Mouse (Mus musculus): ENCODE measurements at regions not wholly inside any gene's neighbourhood (a gene's known extent, or its start where the extent isn't known, plus 50 kb on each side); places are given as distances from the start of the nearest gene placed in this dataset.

- DNase-seq (ENCODE audit: low read depth, low spot score): no peak
Measured at GRCm38 (mm10) chr9:88068881-88069304, 258.1 kb upstream of the Nt5e start.

- DNase-seq (ENCODE audit: low read depth, low spot score): no peak
Measured at GRCm38 (mm10) chr9:88069834-88070233, 257.2 kb upstream of the Nt5e start.

- peak; percentile 66 for DNase-seq (ENCODE audit: low read depth, low spot score)
Measured at GRCm38 (mm10) chr9:88073165-88073564, 253.8 kb upstream of the Nt5e start.

GRCm38 (mm10) chr9:88073579-88073978, 253.4 kb upstream of the Nt5e start:
- no peak for DNase-seq (ENCODE audit: low read depth, low spot score)

- DNase-seq (ENCODE audit: low read depth, low spot score): no peak
Measured at GRCm38 (mm10) chr9:88082931-88083479, 244.0 kb upstream of the Nt5e start.

GRCm38 (mm10) chr9:88085181-88085816, 241.7 kb upstream of the Nt5e start:
- no peak for DNase-seq (ENCODE audit: low read depth, low spot score)

- DNase-seq (ENCODE audit: low read depth, low spot score): no peak
Measured at GRCm38 (mm10) chr9:88085866-88086265, 241.1 kb upstream of the Nt5e start.

GRCm38 (mm10) chr9:88091781-88092527, 235.0 kb upstream of the Nt5e start:
- DNase-seq (ENCODE audit: low read depth, low spot score): no peak

GRCm38 (mm10) chr9:88092561-88092960, 234.4 kb upstream of the Nt5e start:
- no peak for DNase-seq (ENCODE audit: low read depth, low spot score)

- peak; percentile 42 for DNase-seq (ENCODE audit: low read depth, low spot score)
Measured at GRCm38 (mm10) chr9:88113094-88113493, 213.9 kb upstream of the Nt5e start.

GRCm38 (mm10) chr9:88120536-88120935, 206.5 kb upstream of the Nt5e start:
- no peak for DNase-seq (ENCODE audit: low read depth, low spot score)

GRCm38 (mm10) chr9:88120963-88121570, 205.9 kb upstream of the Nt5e start:
- no peak for DNase-seq (ENCODE audit: low read depth, low spot score)

GRCm38 (mm10) chr9:88124322-88125005, 202.5 kb upstream of the Nt5e start:
- DNase-seq (ENCODE audit: low read depth, low spot score): no peak

GRCm38 (mm10) chr9:88163025-88163780, 163.8 kb upstream of the Nt5e start:
- DNase-seq (ENCODE audit: low read depth, low spot score): no peak

- peak; percentile 5 for DNase-seq (ENCODE audit: low read depth, low spot score)
Measured at GRCm38 (mm10) chr9:88177575-88178254, 149.3 kb upstream of the Nt5e start.

- DNase-seq (ENCODE audit: low read depth, low spot score): no peak
Measured at GRCm38 (mm10) chr9:88181189-88181994, 145.6 kb upstream of the Nt5e start.

- no peak for DNase-seq (ENCODE audit: low read depth, low spot score)
Measured at GRCm38 (mm10) chr9:88207378-88207777, 119.6 kb upstream of the Nt5e start.

- DNase-seq (ENCODE audit: low read depth, low spot score): no peak
Measured at GRCm38 (mm10) chr9:88208022-88208421, 119.0 kb upstream of the Nt5e start.

GRCm38 (mm10) chr9:88214758-88215157, 112.2 kb upstream of the Nt5e start:
- DNase-seq (ENCODE audit: low read depth, low spot score): no peak

- no peak for DNase-seq (ENCODE audit: low read depth, low spot score)
Measured at GRCm38 (mm10) chr9:88220360-88220759, 106.6 kb upstream of the Nt5e start.

Data from ES-CJ7 (cell line).